Mouse (Mus musculus) frontal cortex, postnatal 36 days (tissue): ENCODE data around the gene Kcnq1.

Source experiments
- DNase-seq, 2 experiments: peaks; one replicate each; pipeline ENCODE4 v3.0.0; 2022; ENCODE audit warnings: low spot score in 2 of 2

The Kcnq1 gene

DNA sequence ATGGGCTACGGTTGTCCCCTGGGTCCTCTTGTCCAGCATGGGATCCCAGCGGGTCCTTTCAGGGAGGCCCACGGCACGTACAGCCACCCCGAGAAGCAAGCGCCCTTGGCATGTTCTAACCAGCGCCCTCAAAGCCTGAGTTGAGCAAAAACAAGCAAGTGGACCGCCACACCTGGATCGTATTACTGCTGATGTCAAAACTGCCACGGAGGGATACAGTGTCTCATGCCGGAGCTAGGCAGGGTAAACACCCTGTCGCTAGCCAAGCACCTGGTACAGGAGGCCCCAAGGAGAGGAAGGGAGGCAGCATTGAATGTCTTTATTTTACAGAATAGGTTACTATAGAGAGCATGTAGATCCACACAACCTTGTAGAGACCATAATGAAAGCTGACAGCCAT is 310.2 kb downstream of the Kcnq1 start:
- DNase-seq = no peak

- DNase-seq = no peak
These were observed 311.7 kb downstream of the Kcnq1 start for GRCm38 (mm10) chr7:143417875-143418274.

GRCm38 (mm10) chr7:143419585-143420160 is 313.5 kb downstream of the Kcnq1 start:
- DNase-seq = no peak

DNA sequence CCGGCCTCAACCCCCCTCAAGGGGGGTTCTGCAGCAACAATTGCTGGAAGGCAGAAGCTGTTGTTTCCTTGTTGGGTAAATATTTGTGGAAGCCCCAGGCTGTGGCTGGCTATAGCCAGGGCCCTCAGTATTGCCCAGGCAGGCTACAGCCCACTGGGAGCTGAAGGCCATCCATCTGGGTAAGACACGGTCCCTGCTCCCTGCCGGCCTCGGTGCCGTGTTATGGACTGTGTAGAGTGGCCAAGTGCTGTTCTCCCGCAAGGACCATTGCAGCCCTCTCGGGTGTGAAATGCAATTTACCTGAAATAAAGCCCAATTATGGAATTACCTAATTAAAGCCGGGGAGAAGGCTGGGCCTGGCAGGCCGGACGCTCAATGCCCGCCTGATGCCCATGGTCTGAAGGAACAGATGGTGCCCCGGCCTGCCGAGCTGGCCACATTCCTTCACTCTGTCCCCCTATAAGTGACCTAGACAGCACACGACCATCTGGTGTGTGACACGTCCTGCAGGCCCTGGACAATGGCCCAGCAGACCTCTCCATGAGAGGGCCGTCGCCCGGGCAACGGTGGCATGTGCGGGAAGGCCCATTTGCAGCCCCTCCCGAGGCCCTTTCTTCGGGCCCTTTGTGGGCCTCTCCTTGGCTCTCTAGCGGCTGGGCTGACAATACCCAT is 322.1 kb downstream of the Kcnq1 start:
- no peak for DNase-seq

- no peak for DNase-seq
These were observed 322.8 kb downstream of the Kcnq1 start for GRCm38 (mm10) chr7:143428814-143429499.

- no peak for DNase-seq
These were observed 326.5 kb downstream of the Kcnq1 start for GRCm38 (mm10) chr7:143432631-143433030.

DNA sequence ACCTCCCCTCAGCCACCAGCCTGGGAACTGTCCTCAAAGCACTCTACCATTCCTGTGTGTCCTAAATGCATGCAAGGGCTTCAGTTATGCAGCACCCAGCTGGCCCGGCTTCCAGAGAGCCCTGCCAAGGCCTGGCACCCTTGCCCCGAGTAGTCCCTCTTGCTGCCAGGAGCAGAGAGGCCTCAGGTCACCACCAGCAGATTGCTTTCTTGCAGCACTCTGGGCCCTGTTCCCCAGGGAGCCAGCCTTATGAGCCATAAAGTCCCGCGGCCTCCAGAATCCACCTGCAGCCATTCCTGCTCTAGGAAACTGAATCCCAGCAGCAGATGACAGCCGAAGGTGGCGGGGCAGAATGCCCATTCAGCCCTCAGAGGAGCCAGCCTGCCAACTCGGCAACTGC is 327.2 kb downstream of the Kcnq1 start:
- peak in 1 of 2 experiments; percentile 33 for DNase-seq

- no peak for DNase-seq
These were observed 331.2 kb downstream of the Kcnq1 start for GRCm38 (mm10) chr7:143437231-143437893.

- DNase-seq = no peak
These were observed 331.9 kb downstream of the Kcnq1 start for GRCm38 (mm10) chr7:143437894-143438581.

GRCm38 (mm10) chr7:143438965-143439364 is 332.8 kb downstream of the Kcnq1 start:
- no peak for DNase-seq

- DNase-seq = no peak
These were observed 338.4 kb downstream of the Kcnq1 start for GRCm38 (mm10) chr7:143444580-143444954.

DNA sequence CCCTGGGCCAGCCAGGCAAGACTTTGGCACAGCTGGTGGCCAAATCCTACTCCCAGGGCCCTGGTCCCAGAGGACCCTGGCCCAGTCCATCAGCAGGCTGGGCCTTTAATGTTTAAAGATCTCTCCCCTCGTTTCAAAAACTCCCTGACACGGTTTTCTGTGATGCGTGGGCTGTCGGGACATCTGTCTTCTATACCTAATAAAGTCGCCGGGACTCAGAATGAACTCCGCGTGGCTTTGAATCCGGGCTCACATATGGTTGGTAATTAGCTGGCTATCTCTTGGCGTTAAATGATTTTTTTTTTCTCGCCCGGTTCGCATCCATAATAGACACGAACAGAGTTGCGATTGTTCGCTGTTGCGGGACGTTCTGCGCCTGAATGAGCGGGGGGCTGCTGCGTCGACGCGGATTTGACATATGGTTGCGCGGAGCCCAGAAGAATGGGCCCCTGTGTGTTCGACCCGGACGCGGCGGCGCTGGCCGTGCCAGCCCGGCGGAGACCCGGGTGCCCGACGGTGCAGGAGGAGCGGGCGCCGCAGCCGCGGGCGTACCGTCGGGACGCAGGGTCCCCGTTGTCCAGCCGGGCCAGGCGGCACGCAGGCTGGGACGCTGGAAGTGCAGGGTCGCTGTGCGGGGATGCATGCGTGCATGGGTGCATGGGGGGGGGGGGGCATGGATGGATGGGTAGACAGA is 338.9 kb downstream of the Kcnq1 start:
- DNase-seq = no peak

DNA sequence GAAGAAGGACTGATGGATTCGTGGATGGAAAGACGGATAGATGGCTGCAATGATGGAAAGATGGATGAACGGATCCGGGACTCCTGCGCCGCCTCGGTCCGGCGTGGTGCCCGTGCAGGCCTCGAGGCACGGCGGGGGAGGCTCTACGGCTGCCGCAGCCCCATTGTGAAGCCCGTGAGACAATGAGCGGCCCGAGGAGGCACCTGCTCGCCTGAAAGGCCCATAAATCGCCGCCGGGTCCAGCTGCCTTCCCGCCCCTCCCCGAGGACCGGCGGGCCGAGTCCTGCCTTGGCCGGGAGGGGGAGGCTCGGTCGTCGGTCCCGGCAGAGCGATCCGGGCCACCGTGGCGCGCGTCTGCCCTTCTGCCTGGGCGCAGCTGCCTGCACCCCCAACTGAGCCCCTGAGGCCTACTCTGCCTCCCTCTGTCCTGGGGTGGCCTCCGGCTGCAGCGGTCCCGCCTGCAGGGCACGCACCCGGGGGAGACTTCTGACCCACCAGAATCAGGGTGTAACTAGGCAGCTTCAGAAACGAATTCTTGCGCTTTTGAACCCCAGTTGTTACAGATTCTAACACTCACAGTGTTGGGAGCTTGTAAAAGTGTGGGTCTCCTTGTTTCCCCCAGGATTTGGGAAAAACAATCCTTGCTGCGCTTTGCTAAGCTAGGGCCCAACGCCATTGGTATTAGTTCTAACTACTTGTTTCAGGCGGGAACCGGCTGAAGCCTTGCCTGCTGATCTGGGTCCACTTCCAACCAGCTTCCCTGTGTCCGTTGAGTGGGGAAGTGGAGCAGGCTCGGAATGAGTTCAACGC is 339.7 kb downstream of the Kcnq1 start:
- no peak for DNase-seq

DNA sequence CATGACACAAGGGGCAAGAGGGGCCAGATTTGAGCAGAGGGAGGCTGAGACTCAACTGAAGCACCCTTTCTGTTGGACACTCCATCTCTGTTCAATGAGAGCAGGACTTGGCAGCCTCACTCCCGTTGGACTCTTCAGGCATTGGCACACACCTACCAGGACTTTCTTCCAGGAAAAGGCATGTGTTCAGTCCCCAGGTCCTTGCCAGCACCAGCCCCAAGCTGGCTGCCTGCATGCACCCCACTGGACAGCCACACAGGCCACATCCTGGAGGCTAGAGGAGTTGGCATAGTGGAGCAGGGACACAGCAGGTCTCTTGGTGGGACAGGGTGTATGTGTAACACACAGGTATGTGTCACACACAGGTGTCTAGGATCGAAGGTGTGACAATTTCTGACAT is 341.0 kb downstream of the Kcnq1 start:
- DNase-seq = no peak

- DNase-seq = no peak
These were observed 352.8 kb downstream of the Kcnq1 start for GRCm38 (mm10) chr7:143458963-143459331.

DNA sequence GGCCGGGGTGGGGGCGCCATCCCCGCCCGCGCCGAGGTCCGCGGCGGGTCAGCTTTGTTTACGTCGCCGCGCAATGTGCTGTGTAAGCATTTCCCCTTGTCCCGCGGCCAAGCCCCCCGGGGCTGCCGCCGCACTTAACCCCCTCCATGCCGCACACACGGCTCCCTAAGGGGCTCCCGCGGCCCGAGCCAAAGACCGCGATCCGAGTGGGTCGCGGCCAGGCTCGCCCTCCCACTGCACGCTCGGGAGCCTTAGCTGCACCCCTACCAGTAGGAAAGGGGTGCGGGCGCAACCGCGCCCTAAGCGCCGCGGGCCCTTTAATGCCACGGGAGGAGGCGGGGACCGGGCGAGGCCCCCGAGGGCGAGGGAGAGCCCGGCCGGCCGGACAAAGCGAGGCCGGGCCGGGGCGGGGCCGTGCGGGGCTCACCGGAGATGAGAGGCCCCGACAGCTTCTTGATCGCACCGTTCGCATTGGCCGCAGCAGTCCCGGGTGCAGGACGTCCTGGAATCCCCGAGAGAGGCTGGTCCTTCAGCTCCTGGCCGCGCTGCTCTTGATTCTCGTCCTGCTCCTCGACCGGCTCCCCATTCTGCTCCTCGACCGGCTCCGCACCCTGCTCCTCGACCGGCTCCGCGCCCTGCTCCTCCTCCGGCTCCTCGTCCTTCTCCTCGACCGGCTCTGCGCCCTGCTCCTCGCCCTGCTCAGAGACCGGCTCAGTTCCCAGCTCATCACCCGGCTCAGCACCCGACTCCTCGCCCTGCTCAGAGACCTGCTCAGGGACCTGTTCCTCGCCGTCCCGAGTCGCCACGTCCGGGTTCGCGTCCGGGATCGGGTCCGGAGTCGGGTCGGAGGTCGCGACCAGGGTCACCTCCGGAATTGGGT is 353.4 kb downstream of the Kcnq1 start:
- no peak for DNase-seq

- no peak for DNase-seq
These were observed 354.2 kb downstream of the Kcnq1 start for GRCm38 (mm10) chr7:143460217-143460834.

DNA sequence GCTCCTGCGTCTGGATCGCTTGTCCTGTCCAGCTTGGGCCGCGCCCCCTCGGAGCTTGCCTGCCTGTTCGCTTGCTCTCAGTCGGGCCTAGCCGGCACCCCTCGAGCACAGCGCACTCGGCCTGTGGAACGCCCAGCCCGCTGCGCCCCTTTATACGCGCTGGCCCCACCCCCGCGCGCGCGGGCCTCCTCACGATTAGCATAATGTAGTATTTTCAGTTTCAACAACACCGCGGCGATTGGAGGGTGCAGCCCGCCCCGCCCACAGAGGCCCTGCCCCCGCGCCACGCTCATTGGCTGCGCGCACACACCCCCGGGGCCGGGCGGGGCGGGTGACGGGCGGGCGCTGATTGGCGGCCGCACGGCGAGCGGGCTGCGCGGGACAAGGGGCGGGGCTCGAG is 354.7 kb downstream of the Kcnq1 start, which contains the start of gene Cdkn1c:
Gene Cdkn1c (minus strand): TSS at position 177 of the 400 bp plus-strand sequence.
- DNase-seq = peak; percentile 55 to 82

DNA sequence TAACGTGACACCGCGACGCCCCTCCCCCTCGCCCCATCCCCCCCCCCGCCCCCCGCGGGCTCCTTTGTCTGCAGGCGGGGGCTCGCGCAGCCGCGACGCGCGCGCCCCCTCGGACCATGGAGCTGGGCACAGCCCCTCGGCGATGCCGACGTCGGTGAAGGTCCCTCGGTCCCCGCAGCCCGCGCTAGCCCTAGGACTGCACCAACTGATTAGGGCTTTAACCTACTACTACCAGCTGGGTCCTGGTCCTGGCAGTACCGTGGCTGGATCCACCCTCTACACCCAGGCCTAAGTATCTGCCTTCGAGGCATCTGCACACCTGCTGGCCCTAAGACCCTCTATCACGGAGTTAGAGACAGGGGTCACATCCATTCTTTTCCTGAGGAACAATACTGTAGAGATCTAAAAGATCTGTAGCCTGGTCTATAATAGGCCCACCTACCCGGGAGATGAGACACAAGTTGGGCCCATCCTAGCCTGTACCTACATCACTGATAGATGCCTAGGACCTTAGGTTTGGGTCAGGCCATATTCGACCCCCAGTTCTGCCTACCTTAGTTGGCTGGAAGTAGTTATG is 355.2 kb downstream of the Kcnq1 start:
- DNase-seq = no peak
